Mouse (Mus musculus) ovary, postnatal 14 days (tissue): ENCODE measurements around the gene Sh3gl1.

ENCODE experiments used
- DNase-seq: peaks from one replicate; pipeline ENCODE4 v3.0.0; 2022; ENCODE audit warnings: low spot score

Gene Sh3gl1

DNA sequence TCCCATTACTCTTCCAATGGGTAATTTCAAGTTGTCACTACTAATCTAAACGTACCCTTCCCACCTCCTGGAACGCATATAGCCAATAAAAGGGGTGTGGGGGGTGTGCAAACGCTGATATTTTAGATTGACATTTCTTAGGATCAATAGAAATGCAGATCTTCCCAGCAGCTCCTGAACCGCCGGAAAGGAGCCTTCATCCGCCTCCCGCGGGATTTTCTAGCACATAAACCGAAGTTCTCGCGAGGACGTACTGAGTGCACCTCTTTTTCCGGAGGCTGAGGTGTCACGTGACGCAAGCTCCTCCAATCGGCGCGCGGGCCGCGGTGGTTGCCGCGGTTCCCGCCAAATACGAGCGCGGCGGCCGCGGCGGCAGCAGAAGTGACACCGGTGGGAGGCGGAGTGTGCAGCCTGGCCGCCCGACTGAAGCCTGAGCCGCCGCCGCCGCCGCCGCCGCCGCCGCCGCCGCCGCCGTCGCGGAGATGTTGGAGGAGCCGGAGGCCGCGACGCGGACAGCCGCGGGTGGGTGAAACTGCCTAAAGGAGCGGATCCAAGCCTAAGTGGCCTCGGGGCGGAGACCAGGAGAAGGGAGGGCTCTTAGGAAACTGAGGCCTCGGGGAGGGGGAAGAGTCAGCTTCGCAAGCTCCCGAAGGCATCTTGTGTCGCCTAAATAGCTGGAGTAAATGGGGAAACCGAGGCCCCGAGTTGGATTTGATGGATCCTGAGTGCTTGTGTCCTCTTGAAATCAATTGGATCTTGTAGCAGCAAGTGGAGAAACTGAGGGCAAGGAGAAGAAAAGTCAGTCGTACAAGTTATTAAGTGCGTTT is 3.8 kb upstream of the Sh3gl1 start, which contains the start of gene Chaf1a:
Gene Chaf1a (plus strand): TSS at position 410 of the 827 bp plus-strand sequence.
- peak; percentile 90 for DNase-seq

DNA sequence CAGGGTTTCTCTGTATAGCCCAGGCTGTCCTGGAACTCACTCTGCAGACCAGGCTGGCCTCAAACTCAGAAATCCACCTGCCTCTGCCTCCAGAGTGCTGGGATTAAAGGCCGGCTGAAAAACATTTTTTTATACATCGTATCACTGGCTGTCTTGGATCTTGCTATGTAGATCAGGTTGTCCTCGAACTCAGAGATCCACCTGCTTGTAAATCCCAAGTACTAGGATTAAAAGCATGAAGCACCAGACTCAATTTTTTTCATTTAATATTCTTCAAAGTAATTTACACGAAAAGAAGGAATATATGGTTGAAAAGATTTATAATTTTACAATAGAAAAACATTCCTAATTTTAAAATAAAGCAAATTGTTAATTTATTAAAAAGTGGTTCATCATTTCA is 2.9 kb upstream of the Sh3gl1 start:
- no peak for DNase-seq

DNA sequence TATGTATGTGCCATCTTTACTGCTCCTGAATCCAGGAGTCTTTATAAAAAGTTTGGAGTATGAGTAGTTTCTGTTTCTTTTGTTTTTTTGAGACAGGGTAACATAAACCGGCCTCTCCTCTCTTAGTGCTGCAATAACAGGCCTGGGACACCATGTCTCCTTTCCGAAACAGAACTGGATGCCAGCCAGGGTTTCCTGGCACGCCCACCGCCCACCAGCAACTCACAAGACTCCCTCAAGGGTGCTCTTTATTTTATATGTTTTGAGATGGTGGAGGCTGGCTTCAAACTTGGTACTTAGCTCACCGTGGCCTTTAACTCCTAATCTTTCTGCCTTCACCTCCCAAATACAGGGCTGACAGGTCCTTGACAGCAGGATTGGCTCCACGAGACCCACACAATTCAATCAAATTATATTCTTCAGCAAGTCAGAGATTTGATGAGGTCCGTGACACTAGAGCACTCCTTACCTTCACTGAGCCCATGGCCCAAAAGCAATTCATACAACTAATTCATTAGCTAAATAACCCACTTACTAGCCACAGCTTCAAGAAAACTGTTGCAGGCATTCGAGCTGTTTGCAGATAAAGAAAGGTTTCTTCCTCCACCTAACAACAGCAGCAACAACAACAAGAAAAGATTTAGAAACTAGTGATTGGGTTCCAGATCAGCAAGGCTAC is 2.3 kb upstream of the Sh3gl1 start:
- no peak for DNase-seq

DNA sequence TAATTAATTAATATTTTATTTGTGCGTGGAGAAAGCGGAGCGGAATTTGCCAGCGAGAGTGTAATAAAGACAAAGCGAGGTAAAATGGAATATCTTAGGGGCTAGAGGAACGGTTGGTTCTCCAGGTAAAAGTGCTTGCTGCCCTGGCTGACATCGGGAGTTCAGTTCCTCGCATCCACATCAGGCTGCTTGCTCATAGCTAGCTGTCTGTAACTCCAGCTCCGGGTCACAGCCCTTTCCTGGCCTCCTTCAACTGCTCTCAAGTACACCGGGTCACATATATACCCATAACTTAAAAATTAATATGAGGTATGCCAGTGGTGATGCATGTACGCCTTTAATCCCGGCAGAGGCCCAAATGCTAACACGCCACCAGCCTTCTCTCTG is 459 bp upstream of the Sh3gl1 start:
- DNase-seq = no peak

DNA sequence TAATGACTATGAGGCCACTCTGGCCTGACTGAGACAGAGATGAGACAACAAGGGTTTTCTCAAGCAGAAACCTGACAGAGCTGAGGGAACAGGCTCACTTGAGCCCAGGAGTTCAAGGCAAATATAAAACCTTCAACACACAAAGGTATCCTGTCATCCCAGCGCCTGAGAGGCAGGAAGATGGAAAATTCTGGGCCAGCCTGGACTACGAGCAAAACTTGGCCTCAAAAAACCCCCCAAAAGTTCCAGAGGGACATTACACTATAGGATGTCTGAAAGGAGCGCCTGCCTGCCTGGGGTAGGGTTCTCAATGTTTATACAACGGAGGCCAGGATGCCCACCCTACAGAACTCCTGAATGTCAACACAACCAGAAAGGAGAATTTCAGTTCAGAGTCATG is 1.2 kb downstream of the Sh3gl1 start:
- no peak for DNase-seq

DNA sequence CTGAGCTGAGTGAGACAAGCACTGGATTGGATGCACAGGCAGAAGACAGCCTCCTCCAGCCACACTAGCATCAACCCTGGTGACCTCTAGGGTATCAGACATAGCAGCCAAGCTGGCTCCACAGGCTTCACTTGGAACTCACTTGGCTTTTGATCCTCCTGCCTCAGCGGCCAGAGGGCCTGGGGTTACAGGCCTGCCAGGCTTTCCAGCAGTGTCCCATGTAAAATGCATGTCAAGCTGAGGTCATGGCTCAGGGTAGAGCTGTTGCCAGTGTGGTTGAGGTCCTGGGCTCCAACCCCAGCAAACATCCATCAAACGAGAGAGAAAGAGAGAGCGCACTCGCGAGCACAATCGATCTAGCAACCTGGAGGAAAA is 1.7 kb downstream of the Sh3gl1 start:
- no peak for DNase-seq

DNA sequence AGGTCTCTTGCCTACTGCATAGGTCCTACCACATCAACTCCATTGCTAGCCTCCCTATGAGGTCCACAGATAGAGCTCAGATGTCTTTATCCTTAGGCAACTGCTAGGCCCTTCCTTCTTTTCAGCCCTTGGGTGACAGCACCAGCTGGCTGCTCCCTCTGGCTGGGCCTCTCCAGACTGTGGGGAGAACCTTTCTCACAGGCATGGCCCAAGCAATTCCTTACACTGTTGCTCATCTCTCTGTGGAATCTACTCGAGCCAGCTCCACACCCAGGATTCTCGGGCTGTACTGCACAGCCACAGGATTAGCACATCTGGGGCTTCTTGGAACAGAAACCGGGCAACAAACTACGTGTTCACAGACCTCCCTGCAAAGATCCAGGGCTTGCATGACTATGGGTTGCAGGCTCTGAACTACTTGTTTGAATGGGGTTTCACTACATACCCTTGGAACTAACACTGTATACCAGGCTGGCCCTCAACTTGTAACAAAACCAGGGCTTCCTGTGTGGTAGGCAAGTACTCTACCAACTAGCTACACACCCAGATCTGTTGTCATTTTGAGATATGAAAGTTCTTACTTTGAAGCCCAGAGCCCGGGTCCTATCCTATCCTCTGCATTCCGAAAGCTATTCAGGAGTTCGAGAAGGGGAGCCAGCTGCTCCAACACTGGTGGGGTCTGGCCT is 2.3 kb downstream of the Sh3gl1 start:
- DNase-seq = no peak

DNA sequence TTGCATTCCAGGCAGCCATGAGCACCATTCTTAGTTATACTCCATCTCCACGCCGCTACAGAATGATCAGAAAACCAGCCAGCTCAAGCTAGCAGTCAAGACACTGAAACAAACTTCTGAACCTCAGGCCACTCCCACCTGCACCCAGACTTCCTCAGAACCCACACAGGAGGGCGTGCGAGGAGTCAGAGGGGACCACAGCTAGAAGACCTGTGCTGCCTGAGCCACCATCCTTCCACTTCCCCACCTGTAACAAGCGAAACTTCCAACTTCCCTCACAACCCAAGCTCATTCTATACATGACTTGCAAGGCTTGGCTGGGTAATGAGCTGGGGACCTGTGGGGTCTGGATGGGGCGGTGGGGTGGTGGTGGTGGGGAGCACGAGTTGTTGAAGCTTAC is 3.6 kb downstream of the Sh3gl1 start:
- no peak for DNase-seq

DNA sequence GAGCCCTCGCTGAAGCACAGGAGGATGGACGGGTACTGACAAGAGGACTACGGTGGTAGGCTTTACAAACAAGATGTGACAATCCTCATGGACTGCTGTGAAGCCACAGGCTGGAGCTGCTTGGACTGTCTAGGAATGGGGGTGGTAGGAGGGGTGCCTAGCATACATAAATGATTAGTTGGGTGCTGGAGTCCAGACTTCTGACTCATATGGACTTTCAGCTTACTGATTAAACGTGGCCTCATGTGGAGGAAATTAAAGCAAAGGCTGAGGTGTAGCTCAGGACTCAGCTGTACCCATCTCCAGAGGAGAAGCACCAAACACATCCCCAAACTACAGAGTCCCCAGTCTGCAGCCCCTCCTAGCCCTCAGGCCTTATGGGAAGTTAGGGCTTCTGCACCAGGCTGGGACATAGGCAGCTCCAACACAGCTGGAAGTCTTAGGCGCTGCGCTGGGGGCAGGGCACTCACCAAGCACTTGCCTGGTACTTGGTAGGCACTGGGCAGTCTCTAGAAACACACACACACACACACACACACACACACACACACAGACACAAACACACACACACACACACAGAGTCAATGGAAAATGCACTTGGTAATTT is 4.2 kb downstream of the Sh3gl1 start:
- no peak for DNase-seq

DNA sequence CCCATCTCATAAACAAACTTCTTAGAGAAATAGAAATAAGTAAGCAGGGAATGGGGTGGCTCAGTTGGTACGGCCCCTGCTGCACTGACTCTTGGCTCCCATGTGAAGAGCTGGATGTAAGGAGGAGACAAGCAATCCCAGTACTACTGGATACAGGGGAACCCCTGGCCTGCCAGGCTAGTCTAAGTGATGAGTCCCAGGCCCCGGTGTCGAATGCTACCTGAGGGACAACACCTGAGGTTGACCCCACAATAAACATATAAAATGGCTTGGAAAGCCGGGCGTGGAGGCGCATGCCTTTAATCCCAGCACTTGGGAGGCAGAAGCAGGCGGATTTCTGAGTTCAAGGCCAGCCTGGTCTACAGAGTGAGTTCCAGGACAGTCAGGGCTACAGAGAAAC is 5.0 kb downstream of the Sh3gl1 start:
- no peak for DNase-seq

DNA sequence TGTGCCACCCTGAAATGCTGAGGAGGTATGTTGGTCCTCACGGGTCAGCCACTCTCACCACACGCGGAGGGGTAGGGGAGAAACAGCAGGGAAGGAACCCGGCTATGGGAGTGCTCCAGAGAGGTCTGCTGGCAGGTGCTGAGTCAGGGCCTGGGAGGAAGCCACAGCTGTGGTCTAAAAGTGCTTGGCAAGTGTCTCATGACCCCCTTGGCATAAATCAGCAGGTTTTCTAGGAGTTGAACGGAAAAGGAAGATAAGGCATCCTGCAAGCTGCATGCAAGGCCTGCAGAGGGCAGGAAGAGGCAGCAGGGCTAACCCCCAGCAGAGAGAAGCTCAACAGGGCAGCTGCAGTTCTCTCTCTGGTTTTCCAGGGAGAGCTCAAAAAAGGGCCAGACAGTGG is 5.5 kb downstream of the Sh3gl1 start:
- no peak for DNase-seq

DNA sequence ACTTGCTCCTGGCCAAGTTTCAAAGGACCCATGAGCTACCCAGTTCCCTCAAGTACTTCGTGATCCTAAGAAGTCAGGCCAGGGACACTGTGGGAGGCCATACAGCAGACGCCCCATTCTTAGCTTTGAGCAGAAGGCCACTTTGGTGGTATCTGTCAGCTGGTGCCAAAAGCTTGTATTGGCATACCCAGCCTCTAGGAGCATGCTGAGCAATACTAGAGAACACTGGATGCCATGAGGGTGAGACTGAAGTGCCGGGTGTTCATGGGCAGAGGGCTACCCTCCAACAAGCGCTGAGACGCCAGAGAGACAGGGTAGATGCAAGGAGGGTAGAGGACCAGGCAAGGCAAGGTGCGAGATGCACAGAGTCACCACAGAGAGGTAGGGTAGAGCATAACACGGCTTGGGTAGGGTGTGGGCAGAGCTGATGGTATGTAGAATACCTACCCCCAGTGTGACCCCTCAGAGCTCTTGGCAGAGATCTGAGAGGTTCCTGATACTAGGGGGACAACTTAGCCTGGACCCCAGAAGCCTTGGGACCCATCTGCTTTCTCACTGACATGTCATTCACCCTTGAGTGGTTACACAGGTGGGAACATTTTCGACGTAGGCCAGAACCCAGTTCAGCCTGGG is 6.1 kb downstream of the Sh3gl1 start:
- no peak for DNase-seq

DNA sequence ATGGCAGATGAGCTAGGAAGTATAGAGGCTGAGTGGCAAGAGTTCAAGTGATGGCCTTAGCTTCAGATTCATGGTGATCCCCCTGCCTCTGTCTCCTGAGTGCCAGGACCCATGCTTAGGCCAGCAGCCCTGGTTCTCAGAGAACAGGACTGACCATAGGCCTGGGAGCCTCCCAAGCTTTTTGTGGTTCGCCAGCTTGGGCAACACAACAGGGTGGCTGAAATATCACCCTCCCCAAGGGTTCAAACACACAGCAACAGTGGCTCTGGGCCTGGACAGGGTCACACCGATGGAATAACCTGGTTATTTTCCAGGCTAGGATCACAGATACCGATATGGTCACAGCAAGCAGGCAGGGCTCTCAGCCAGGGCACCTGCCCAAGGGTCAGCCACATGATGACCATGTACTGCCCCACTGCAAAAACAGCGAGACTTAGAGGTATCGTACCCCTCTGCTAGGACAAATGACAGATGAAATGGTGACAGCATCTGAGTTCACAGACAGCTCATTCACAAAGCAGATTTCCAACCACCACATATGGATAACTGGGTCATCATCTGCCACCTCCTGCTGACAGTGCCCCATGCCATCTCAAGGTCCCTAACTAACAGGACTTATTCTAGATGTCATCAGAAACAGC is 8.5 kb downstream of the Sh3gl1 start:
- no peak for DNase-seq

DNA sequence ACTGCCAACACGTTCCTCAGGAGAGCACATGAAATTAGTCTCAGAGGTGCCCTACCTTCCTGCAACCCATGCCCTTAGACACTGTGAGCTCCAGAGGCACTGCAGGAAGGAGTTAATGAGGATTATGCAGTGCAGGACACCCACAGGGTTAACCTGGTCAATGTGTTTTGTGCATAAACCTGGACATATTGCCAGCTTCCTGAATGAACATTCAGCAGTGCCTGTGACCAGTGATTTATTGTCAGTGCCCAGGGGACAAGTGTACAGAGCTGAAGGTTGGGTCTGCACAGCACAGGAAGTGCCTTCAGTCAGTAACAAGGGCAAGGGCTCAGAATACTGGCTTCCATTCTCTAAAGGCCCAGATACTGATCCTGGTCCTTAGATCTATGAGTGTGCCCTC is 9.6 kb downstream of the Sh3gl1 start:
- no peak for DNase-seq

DNA sequence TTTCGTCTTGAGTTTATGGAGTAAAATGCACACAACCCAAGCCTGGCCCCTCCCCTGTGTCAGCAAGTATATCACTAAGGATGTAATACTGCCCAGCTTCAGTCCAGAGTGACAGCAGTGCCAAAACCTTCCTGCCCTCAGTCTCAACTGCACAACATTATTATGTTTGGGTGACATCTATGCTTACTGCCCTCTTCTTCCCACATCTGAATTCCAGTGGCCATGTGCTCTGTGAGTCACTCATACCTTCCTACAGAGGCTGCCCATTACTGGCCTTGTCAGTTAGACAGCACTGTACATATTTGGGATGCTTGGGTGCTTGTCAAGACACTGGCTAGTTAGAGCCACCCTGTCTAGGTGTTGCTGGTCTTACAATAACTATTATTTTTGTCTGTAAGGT is 10.1 kb downstream of the Sh3gl1 start:
- no peak for DNase-seq

DNA sequence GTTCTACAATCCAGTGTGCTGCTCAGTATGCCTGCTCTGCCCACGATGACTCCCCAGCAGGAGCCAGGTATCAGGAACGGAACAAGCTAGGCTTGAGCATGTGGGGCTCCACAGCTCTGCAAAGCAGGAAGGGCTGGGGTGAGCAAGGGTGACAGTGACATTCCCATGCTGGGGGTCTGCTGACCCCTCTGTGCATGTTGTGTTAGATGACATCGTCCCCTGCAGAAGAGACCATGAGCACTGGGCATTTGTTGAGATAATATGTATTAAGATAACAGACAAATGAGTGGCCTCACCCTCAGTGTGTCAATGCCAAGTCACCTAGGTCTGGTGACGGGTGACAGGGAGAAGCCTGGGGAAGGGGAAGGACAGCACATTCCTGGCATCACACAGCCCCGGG is 11.5 kb downstream of the Sh3gl1 start:
- no peak for DNase-seq

DNA sequence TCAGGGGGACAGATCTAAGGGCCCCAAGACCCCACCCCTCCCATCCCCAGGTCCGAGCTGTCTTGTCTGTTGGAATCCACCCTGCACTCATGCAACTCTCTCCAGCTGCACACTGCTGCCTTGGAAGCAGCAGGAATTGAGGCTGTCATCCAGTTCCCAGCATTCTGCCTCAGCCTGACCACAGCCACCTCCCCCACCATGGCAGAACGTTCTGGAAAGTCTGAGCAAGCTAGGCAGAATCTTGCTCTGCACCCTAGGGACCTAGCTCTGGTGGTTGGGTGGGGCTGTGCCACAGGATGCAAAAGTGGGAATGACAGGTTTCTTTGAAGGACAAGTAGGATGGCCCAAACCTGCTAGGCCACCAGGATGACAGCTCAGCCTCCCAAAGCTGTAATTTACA is 12.0 kb downstream of the Sh3gl1 start:
- no peak for DNase-seq

DNA sequence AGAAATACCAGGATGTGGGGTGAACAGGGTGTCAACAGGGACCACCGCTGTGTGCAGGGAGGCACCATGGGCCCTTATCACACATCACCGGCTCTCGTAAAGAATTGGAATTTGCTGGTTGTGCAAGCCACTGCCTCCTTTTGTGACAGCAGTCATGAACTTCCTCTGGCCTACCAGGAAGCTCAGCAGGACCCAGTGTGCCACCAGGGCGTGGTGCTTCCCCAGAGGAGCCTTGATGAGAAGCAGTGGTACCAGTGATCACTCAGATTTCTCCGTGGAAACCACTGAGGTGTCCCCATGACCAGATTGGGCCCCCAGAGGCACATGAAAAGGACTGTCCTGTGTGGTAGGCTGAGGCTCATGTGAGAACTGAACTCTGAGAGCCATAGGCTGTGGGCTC is 13.0 kb downstream of the Sh3gl1 start:
- DNase-seq = no peak

DNA sequence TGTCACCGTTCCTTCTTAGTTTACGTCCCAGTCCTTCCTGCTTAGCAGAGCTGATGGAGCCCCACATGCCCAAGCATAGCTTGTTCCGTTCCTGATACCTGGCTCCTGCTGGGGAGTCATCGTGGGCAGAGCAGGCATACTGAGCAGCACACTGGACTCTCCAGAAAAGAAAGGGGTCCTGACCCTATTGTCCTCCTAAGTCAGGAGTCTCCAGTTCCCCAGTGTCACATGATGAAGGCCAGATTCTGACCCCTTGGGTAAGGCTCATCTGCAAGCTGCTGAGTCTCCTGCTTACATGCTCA is 13.5 kb downstream of the Sh3gl1 start:
- no peak for DNase-seq

DNA sequence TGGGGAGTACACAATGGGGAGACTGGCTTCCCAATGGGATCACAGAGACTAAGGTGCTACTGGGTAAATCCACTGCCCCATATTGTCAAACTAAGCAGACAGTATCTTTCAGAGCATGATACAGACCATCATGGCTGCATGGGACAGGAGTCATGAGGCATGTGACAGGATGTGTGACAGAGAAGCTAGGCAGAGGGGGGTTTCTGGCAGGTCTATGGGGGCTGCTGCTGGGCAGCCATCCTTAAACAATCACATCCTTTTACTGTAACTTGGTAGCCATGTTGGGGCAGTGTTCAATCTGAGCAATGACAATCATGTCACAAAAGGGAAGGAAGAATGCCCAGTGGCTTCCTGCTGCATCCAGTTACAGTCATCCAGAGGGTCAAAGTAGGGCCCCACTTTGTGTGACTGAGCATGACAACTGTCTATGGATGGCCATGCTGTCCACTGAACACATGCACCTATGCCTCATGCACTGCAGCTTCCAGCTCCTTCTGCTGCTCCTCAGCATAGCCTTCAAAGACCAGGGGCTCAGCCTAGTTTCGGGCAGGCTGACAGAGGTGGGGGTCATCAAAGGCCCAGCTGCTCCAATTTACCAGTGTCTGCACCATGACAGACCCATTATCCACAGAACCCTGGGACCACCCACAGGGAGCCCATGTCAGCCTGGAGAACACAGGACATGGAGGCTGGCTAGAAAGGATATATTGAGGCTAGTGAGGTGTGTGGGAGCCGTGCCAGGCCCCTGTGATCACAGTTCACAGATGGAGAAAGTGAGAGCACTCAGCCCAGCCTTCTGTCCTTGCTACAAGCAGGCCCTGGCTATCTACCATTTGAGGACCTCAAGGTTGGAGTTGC is 14.1 kb downstream of the Sh3gl1 start:
- no peak for DNase-seq
